Mouse (Mus musculus): ENCODE results near the gene Rabep1. TPM values are rescaled to one million over a fixed set of nuclear protein-coding genes. Genes with fewer than 3 reads are reported as not detected.
A peak's percentile ranks its signal among the peaks of the same experiment; 100 is the strongest.

Rabep1 gene
- polyA plus RNA-seq, 1 experiment from 2014 or later, result 55.2 TPM

DNA sequence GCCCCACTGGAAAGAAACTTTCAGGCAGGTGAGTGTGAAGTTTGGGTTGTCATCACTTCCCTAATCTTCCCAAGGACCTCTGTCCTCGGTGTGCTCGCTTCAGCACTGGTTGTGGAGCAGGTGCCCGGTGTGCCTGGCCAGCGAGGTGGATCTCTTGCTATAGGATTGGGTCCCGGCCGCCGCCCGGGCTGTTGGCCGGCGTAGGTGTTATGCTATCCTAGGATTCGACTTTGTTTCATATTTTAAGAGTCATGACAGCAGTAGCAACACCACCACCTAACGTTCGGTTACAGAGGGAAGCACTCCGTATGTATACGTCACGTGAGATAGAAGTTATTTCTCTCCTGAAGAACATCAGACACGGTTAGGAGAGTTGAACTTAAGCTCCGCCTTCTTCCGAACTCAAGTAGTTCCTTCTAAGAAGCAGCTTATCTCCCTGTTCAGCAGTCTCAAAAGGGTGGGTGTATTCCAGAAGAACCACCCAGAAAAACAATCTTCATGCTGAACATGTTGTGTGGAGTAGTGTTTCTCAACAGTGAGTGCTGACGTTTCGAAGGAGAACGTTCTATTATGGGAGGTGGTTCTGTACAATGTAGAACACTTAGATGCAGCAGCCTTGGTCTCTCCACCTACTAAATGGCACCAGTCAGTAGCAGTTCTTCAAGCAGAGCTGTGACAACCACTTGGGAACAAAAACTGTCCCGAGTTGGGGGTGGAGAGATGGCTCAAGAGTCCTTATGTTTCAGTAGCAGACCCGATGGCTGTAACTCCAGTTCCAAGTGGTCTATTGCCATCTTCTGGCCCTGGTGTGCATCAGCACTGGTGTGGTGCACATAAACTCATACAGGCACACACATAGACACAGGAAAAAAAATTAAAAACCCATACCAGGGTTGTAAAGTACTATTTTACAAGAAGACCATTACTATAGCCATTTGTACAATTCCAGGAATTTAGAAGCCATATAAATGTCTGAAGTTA lies 126.3 kb downstream of the Rabep1 start:
- H3K27me3 ChIP-seq, result no peaks in the 10 kb centered on the region
- H3K9me3 ChIP-seq, result no peaks in the 10 kb centered on the region
- H3K4me2 ChIP-seq, result peak overlapping the region; percentile 63
- H3K4me3 ChIP-seq (replicated peaks), result peak overlapping the region; percentile 88
- peak overlapping the region; percentile 71 for H3K9ac ChIP-seq
- WGBS, result 17% methylated on average over 24 of the region's 24 CpGs
- H3K36me3 ChIP-seq (replicated peaks), result peaks cover 42% of the 10 kb centered on the region
- peaks cover 22% of the 10 kb centered on the region for H3K4me1 ChIP-seq
- H3K27ac ChIP-seq, result peak overlapping the region; percentile 94
- peak; percentile 48; the same call in 1 of the 2 replicates for ATAC-seq (ENCODE audit: low FRiP score)

DNA sequence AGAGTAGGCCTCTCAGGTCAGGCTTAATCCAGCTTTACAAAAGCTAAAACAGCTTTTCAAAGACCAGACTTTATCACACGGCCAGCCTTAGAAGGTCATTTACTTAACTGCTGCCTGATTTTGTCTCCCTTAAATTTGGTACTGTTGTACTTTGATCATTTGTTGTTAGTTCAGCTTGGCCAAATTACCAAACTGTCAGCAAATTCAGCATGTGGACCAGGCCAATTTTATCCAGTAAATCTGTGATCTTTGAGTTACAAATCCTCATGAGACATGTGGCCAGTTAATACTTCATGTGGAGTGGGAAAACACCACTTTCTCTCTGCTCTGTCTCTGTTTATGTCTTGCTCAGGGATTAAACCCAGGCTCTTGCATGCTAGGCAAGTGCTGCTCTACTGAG lies 128.0 kb downstream of the Rabep1 start:
- H3K9ac ChIP-seq, result no peak overlapping the region
- H3K27me3 ChIP-seq, result no peaks in the 10 kb centered on the region
- H3K36me3 ChIP-seq (replicated peaks), result peaks cover 50% of the 10 kb centered on the region
- peaks cover 19% of the 10 kb centered on the region for H3K4me1 ChIP-seq
- H3K27ac ChIP-seq, result no peak overlapping the region
- no peak for ATAC-seq (ENCODE audit: low FRiP score)
- H3K9me3 ChIP-seq, result no peaks in the 10 kb centered on the region
- no peak overlapping the region for H3K4me3 ChIP-seq (replicated peaks)
- H3K4me2 ChIP-seq, result no peak overlapping the region
- WGBS, result 55% methylated on average over 1 of the region's 1 CpGs

DNA sequence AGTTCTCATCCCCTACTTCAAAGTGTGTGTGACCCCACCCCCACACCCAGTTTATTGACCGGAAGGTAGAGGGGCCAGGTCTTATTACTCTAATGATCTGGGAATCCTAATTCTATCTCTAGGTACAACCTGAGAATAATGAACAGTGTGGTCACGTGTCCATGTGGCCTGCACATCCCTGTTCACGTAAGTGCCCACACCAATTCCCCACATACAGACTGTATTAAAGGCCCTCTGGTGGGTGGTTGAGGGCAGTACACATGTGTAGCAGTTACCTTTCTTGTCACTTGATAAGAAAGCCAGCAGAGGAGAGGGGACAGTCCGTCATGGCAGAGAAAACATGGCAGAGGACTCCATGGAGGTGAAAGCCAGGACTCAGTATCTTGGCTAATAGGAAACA lies 129.4 kb downstream of the Rabep1 start:
- no peak for ATAC-seq (ENCODE audit: low FRiP score)
- H3K9me3 ChIP-seq, result no peaks in the 10 kb centered on the region
- 74% methylated on average over 4 of the region's 4 CpGs for WGBS
- no peak overlapping the region for H3K27ac ChIP-seq
- peaks cover 64% of the 10 kb centered on the region for H3K36me3 ChIP-seq (replicated peaks)
- no peak overlapping the region for H3K4me2 ChIP-seq
- H3K9ac ChIP-seq, result no peak overlapping the region
- peaks cover 9% of the 10 kb centered on the region for H3K4me1 ChIP-seq
- no peaks in the 10 kb centered on the region for H3K27me3 ChIP-seq
- H3K4me3 ChIP-seq (replicated peaks), result no peak overlapping the region

DNA sequence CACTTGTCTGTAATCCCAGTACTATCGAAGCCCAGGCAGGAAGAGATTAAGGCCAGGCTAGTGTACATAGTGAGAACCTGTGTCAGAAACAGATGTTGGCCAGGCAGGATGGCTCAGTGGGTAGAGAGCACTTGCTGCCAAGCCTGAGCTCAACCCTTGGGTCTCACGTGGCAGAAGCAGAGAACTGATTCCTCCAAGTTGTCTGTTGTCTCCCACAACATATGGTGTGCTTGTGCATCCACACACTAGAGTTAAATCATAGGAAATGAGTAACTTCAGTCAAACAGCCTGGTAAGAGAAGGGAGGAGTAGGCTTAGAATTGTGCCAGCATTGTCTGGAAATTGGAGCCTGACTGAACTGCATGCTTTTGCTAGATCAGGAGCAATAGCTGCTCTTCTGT lies 130.6 kb downstream of the Rabep1 start:
- 72% methylated on average over 2 of the region's 2 CpGs for WGBS
- no peak overlapping the region for H3K4me2 ChIP-seq
- no peaks in the 10 kb centered on the region for H3K27me3 ChIP-seq
- H3K4me3 ChIP-seq (replicated peaks), result no peak overlapping the region
- H3K9me3 ChIP-seq, result no peaks in the 10 kb centered on the region
- H3K27ac ChIP-seq, result no peak overlapping the region
- peaks cover 5% of the 10 kb centered on the region for H3K4me1 ChIP-seq
- H3K9ac ChIP-seq, result no peak overlapping the region
- H3K36me3 ChIP-seq (replicated peaks), result peaks cover 76% of the 10 kb centered on the region
- no peak for ATAC-seq (ENCODE audit: low FRiP score)

DNA sequence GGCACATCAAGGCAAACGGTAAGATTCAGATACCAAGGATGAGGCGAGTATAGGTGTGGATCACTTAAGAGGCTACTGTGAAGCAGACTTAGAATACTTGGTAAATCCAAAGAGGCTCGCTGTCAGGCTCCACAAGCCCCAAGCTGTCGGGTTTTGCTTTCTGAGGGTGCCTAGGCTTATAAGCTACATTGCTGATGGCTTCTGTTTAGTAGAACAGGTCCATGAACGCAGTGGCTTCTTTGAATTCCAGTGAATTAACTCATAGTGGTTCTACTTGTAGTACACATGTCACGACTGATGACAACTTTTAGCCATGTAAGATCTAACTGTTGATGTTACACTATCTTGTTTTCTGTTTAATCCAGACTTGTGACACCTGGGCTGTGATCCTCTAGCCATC lies 132.7 kb downstream of the Rabep1 start:
- H3K9ac ChIP-seq, result no peak overlapping the region
- no peak overlapping the region for H3K4me2 ChIP-seq
- WGBS, result 88% methylated on average over 6 of the region's 6 CpGs
- H3K27me3 ChIP-seq, result no peaks in the 10 kb centered on the region
- no peak overlapping the region for H3K4me3 ChIP-seq (replicated peaks)
- no peak for ATAC-seq (ENCODE audit: low FRiP score)
- peaks cover 84% of the 10 kb centered on the region for H3K36me3 ChIP-seq (replicated peaks)
- H3K9me3 ChIP-seq, result no peaks in the 10 kb centered on the region
- peaks cover 14% of the 10 kb centered on the region for H3K4me1 ChIP-seq
- H3K27ac ChIP-seq, result no peak overlapping the region

DNA sequence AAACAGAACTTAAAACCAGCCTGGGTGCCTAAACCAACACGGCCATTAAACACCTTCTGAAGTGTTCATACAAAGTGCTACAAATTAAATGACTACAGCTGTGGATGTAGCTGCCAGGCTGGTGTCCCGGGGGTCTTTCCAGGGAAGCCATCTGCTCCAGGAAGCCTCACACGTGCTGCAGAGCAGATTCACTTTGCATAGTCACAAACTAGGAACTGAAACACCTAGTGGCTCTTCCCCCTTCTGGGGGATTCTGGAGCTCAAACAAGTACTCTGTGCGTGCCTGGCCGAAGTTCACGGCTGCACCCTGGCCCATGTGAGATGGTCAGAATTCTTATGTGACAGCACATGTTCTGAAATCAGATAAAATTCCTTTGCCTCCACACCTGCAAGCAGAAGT lies 135.7 kb downstream of the Rabep1 start:
- H3K9ac ChIP-seq, result no peak overlapping the region
- peaks cover 68% of the 10 kb centered on the region for H3K36me3 ChIP-seq (replicated peaks)
- no peak overlapping the region for H3K4me3 ChIP-seq (replicated peaks)
- 91% methylated on average over 6 of the region's 6 CpGs for WGBS
- no peak overlapping the region for H3K27ac ChIP-seq
- no peaks in the 10 kb centered on the region for H3K9me3 ChIP-seq
- no peak for ATAC-seq (ENCODE audit: low FRiP score)
- no peaks in the 10 kb centered on the region for H3K27me3 ChIP-seq
- H3K4me1 ChIP-seq, result peaks cover 14% of the 10 kb centered on the region
- H3K4me2 ChIP-seq, result no peak overlapping the region

DNA sequence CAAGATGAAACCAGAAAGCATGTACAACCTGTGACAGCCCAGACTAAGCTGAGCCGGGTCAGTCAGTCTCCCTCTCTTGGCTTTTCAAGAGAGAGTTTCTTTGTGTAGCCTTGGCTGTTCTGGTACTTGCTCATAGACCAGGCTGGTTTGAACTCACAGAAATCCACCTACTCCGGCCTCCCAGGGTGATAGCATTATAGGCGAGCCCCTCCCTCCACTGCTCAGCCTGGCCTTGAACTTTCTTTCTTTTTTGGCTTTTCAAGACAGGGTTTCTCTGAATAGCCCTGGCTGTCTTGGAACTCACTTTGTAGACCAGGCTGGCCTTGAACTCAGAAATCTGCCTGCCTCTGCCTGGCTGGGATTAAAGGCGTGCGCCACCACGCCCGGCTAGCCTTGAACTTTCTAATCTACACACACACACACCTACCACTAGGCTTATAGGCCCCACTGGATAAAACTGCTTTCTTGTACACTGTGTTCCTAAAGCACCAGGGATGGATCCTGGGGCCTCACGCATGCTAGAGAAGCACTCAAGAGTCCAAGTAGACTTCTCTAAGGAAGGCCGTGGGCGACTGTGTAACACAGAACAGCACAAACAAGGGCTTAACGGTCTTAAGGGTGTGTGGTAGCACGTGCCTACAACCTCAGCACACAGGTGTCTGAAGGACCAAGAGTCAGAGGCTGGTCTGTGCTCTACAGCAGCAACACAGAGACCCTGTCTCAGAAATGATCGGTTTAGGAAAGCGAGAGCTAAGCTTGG lies 136.4 kb downstream of the Rabep1 start:
- Histone ChIP-seq H3K27me3 (no peaks in the 10 kb centered on the region), H3K4me2 (peak overlapping the region; percentile 69), H3K4me1 (peaks cover 14% of the 10 kb centered on the region), H3K4me3 (replicated peaks) (0 out of 2 replicates have a peak overlapping the region, but pooled peaks have one; percentile 8), H3K9ac (no peak overlapping the region), H3K9me3 (no peaks in the 10 kb centered on the region), H3K36me3 (replicated peaks) (peaks cover 68% of the 10 kb centered on the region), H3K27ac (no peak overlapping the region)
- ATAC-seq (ENCODE audit: low FRiP score), result no peak
- WGBS, result 93% methylated on average over 14 of the region's 14 CpGs

DNA sequence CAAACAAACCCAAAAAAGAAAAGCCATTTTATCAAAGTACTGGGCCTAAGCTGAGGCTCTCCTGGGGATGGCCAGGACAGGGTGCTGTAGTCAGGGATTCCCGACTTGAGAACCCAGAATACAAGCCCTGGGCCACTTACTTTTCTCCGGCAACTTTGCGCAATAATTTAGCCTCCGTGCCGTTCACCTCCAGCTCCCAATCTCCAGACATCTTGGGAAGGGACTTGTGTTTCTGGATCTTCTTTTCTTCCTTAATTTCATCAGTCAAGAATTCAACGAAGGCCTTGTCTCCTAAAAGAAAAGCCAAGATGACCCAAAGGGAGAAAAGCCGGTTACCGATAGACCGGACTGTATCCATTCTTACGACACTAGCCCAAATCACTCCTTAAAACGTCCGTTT lies 137.5 kb downstream of the Rabep1 start:
- peak overlapping the region; percentile 100 for H3K4me3 ChIP-seq (replicated peaks)
- no peak for ATAC-seq (ENCODE audit: low FRiP score)
- no peaks in the 10 kb centered on the region for H3K27me3 ChIP-seq
- H3K27ac ChIP-seq, result no peak overlapping the region
- peak overlapping the region; percentile 69 for H3K4me2 ChIP-seq
- H3K9ac ChIP-seq, result peak overlapping the region; percentile 93
- WGBS, result 11% methylated on average over 12 of the region's 12 CpGs
- H3K36me3 ChIP-seq (replicated peaks), result peaks cover 68% of the 10 kb centered on the region
- H3K9me3 ChIP-seq, result no peaks in the 10 kb centered on the region
- peaks cover 14% of the 10 kb centered on the region for H3K4me1 ChIP-seq

DNA sequence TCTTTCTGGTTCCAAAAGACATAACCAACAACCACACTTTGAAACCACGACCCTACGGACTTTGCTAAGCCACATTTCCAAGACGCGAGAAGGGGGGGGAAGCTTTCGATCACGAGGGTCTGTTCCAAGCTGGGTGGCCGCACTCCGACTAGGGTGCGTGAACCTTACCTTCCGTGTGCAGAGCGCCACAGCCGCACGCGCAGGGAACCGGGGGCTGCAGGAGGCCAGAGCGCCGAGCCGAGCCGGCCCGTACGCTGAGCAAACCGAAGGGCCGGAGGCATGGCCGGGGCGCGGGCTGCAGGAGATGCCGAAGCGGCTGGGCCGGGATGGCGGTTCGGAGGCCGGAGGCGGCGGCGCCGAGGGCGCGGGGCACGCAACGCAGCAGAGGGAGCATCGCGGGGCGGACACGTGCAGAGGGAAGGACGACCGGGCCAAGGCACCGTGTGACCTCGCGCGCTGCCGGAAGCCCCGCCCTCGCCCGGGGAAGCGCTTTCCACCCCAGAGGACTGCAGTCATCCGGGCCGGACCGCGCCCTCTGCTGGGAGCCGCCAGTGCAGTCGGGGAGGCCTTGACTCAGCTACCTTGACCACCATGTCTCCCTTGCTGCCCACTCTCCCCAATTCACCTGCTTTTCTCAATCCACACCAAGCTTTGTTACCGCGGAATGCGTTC lies 138.1 kb downstream of the Rabep1 start, which contains the start of gene C1qbp:
Gene C1qbp, minus strand, starts transcription at position 470 of the 672 bp plus-strand sequence.
- no peaks in the 10 kb centered on the region for H3K27me3 ChIP-seq
- peak within 1 kb of the TSS; percentile 100 for H3K4me3 ChIP-seq (replicated peaks)
- H3K36me3 ChIP-seq (replicated peaks), result peaks cover 68% of the 10 kb centered on the region
- H3K9me3 ChIP-seq, result no peaks in the 10 kb centered on the region
- peaks cover 14% of the 10 kb centered on the region for H3K4me1 ChIP-seq
- H3K4me2 ChIP-seq, result peak within 1 kb of the TSS; percentile 69
- WGBS, result under 1% methylated on average over 64 of the region's 64 CpGs
- ATAC-seq (ENCODE audit: low FRiP score), result peak; percentile 95
- H3K9ac ChIP-seq, result peak within 1 kb of the TSS; percentile 93
- H3K27ac ChIP-seq, result 0 out of 2 replicates have a peak within 1 kb of the TSS, but pooled peaks have one; percentile 56

Other genes starting within 250 kb of the Rabep1 start
- gene 4930544D05Rik, start 228.9 kb upstream of the Rabep1 start, polyA plus RNA-seq (2016; fragmentation: Nextera tagmentation; extraction: Ambion mirVana), result not detected in 2 replicates
- gene Chrne, start 225.6 kb upstream of the Rabep1 start, polyA plus RNA-seq (2016; fragmentation: Nextera tagmentation; extraction: Ambion mirVana), result not detected in 2 replicates
- 0.23 and 0.33 TPM in 2 replicates for gene Gp1ba, start 205.7 kb upstream of the Rabep1 start, polyA plus RNA-seq (2016; fragmentation: Nextera tagmentation; extraction: Ambion mirVana)
- 85.1 and 96.1 TPM in 2 replicates for gene Rnf167, start 197.5 kb upstream of the Rabep1 start, polyA plus RNA-seq (2016; fragmentation: Nextera tagmentation; extraction: Ambion mirVana)
- 139 and 141 TPM in 2 replicates for gene Slc25a11, start 197.3 kb upstream of the Rabep1 start, polyA plus RNA-seq (2016; fragmentation: Nextera tagmentation; extraction: Ambion mirVana)
- gene Pfn1, start 190.1 kb upstream of the Rabep1 start, polyA plus RNA-seq (2016; fragmentation: Nextera tagmentation; extraction: Ambion mirVana), result 1,070 and 1,131 TPM in 2 replicates
- 9.0 and 9.7 TPM in 2 replicates for gene Eno3, start 187.6 kb upstream of the Rabep1 start, polyA plus RNA-seq (2016; fragmentation: Nextera tagmentation; extraction: Ambion mirVana)
- gene Spag7, start 175.4 kb upstream of the Rabep1 start, polyA plus RNA-seq (2016; fragmentation: Nextera tagmentation; extraction: Ambion mirVana), result 144 and 149 TPM in 2 replicates
- gene Camta2, start 156.7 kb upstream of the Rabep1 start, polyA plus RNA-seq (2016; fragmentation: Nextera tagmentation; extraction: Ambion mirVana), result 12.6 and 13.9 TPM in 2 replicates
- gene Inca1, start 144.6 kb upstream of the Rabep1 start, polyA plus RNA-seq (2016; fragmentation: Nextera tagmentation; extraction: Ambion mirVana), result 0.55 and 0.96 TPM in 2 replicates
- gene Kif1c, start 144.2 kb upstream of the Rabep1 start, polyA plus RNA-seq (2016; fragmentation: Nextera tagmentation; extraction: Ambion mirVana), result 1.7 and 3.2 TPM in 2 replicates
- 10.7 and 11.4 TPM in 2 replicates for gene Zfp3, start 80.6 kb upstream of the Rabep1 start, polyA plus RNA-seq (2016; fragmentation: Nextera tagmentation; extraction: Ambion mirVana)
- not detected in 2 replicates for gene Scimp, start 32.2 kb upstream of the Rabep1 start, polyA plus RNA-seq (2016; fragmentation: Nextera tagmentation; extraction: Ambion mirVana)
- 158 and 163 TPM in 2 replicates for gene Nup88, start 125.2 kb downstream of the Rabep1 start, polyA plus RNA-seq (2016; fragmentation: Nextera tagmentation; extraction: Ambion mirVana)
- gene Rpain, start 125.4 kb downstream of the Rabep1 start, polyA plus RNA-seq (2016; fragmentation: Nextera tagmentation; extraction: Ambion mirVana), result 83.9 and 89.5 TPM in 2 replicates
- gene C1qbp, start 138.2 kb downstream of the Rabep1 start, polyA plus RNA-seq (2016; fragmentation: Nextera tagmentation; extraction: Ambion mirVana), result 249 and 252 TPM in 2 replicates
- 20.9 and 22.3 TPM in 2 replicates for gene Dhx33, start 159.7 kb downstream of the Rabep1 start, polyA plus RNA-seq (2016; fragmentation: Nextera tagmentation; extraction: Ambion mirVana)
- gene Mis12, start 174.8 kb downstream of the Rabep1 start, polyA plus RNA-seq (2016; fragmentation: Nextera tagmentation; extraction: Ambion mirVana), result 60.7 and 66.1 TPM in 2 replicates
- 43.5 and 46.2 TPM in 2 replicates for gene Derl2, start 175.1 kb downstream of the Rabep1 start, polyA plus RNA-seq (2016; fragmentation: Nextera tagmentation; extraction: Ambion mirVana)
- gene 6330403K07Rik, start 188.7 kb downstream of the Rabep1 start, polyA plus RNA-seq (2016; fragmentation: Nextera tagmentation; extraction: Ambion mirVana), result 321 and 327 TPM in 2 replicates

All from forebrain, embryonic 12.5 days (tissue).